Mouse (Mus musculus): ENCODE results near the gene Hist2h4.
"Not testable (repeated sequence)": the region's sequence is repeated elsewhere in the genome, so short reads cannot be mapped to it uniquely, and the experiment has no call there.

Hist2h4 gene

DNA sequence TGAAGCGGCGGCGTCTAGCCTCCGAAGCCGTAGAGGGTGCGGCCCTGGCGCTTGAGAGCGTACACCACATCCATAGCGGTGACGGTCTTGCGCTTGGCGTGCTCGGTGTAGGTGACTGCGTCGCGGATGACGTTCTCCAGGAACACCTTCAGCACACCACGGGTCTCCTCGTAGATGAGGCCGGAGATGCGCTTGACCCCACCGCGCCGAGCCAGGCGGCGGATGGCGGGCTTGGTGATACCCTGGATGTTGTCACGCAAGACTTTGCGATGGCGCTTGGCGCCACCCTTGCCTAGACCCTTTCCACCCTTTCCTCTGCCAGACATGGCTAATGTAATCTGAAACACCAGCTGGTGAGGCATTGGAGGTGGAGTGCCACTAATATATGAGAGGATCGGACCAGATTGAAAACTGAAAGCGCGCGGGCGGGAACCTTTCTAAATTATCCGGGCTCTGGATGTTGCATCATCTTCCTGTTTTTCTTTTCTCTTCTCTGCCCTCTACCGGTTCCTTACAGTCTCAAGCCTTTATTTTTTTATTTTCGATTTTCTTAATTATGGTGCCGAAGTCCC, at the start of gene Hist2h4:
TSS of gene Hist2h4 (minus strand) at position 333 of the 572 bp plus-strand sequence.
- DNase-seq (ENCODE audit: low spot score), result peak; percentile 97

DNA sequence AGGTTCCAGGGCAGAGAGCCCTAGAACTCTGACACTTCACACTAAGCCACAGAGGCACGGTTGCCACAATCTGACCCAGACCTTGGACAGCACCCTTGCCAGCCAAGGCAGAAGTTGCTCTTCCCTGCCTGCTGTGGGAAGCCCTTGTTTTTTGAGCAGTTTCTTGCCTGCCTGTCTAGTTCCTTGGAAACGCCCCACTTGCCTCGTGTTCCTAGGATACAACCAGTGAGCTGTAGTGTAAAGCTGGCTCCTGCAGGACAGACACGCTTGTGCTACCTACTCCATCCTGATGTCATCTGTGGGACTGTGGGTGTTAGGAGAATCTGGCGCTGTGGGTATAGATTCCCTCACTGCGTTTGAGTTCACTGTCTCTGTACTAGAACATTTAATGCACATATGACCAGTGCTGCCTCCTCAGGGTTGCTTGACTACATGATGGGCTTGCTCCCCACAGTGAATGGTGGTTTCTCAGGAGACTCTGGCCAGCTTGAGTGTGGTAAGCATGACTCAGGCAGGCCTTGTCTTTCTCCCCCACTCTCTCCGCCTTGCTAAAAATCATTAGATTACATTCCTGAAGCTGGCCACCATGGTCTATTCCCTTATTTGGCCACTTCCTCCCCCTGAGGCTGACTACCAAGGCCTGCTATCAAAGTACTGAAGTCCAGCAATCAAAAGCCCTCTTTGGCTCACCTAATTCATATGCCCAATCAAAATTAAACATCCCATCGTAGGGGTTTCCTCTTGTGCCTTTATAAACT, 49.4 kb upstream of the Hist2h4 start:
- peak; percentile 24 for DNase-seq (ENCODE audit: low spot score)

DNA sequence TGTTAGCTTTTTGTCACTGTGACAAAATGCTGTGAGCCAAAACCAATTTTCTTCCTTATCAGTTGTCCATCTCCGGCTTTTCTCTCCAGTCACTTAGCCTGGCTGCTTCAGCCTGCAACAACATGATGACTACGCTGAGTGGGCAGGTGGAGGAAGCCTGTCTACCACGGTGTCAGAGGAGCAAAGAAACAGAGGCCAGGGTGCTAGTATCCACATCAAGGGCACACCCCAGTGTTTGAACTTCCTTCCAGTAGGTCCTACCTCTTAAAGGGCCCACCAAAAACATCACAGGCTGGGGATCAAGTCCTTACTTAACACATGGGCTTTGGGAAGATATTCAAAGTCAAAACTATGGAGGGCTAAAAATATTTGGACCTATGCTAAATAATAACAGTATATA, 46.3 kb upstream of the Hist2h4 start:
- DNase-seq (ENCODE audit: low spot score), result no peak

DNA sequence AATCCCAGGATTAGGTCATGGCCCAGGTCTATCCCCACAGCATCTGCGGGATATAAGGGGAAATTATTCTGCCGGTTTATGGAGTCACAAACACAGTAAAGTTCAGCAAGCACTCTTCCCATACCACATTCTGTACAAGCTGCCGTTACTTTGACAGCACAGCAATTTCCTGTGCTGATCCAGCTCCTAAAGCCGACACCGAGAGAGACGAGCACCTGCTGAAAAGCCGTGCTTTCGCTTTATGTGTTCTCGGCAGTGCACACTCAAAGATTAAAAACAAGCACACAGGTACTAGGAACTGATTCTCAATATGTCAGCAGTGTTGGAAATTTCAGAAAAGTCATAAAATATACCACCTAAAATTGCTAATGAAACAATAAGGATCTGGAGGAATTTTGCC, 43.4 kb upstream of the Hist2h4 start:
- DNase-seq (ENCODE audit: low spot score), result no peak

DNA sequence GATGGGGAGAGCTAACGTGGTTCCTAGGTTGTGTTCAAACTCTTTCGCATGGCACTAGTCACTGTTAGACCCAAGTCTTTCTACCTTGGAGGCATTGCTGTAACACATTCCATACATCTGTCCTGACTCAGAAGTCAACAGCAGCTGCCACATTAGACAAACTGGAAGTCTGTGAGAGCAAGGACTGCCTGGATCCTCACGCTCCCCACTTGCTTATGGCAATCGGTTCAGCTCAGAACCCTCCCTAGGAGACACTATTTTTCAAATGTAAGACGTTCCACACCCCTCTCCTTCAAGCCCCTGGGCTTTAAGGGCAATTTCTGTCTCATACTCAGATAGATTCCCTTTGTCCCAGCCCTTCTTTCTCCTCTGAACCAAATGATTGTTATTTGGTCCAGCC, 39.0 kb upstream of the Hist2h4 start:
- no peak for DNase-seq (ENCODE audit: low spot score)

DNA sequence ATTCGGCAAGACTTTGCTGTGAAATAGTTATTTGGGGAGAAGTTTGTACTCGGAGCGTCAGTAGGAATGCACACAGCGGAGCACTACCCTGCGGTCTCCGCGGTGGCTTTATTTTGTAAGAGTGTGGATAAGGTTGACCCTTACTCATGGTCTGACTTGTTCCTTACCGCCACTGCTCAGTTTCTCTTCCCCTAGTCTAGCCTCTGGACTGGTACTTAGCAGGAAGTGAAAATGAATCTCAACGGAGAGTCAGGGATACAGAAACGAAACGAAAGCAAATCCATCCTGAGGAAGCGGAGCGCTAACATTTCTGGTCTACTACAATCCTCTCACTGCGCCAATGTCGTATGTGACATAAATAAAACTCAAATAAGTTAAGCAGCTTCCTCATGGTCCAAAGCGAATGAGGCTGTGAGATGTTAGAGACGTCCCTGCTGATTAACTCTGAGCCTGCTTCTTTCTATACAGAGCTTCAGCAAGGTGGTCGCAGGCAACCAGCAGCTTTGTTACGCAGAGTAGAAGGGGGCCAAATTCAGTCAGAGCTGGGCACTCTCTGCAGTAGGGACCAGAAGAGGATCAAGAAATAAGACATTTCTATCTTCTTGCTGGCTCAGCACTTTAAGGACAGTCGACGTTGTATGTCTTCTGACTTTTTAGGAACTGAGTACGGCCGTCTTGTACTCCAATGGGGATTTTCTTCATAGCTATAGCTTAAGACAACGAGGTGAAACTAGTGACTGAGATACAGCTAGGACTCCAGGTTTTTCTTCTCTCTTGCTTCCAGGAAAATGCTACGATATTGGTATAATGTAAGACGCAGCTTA, 37.8 kb upstream of the Hist2h4 start:
- DNase-seq (ENCODE audit: low spot score), result no peak

DNA sequence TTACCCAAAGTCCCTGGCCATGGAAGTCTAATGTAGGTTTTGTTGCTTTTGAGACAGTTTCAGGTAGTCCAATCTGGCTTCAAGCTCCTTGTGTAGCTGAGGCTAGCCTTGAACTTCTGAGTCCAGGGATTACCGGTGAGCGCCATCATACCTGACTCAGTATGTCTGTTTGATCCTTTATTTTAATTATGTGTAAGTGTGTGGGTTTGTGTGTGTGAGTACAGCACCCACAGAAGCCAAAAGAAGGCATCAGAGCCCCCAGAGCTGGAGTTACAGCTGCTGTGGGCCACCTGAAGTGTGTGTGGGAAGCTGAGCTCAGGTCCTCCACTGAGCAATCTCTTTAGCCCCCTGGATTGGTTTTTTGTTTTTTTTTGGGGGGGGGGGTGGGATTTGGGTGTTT, 36.5 kb upstream of the Hist2h4 start:
- no peak for DNase-seq (ENCODE audit: low spot score)

DNA sequence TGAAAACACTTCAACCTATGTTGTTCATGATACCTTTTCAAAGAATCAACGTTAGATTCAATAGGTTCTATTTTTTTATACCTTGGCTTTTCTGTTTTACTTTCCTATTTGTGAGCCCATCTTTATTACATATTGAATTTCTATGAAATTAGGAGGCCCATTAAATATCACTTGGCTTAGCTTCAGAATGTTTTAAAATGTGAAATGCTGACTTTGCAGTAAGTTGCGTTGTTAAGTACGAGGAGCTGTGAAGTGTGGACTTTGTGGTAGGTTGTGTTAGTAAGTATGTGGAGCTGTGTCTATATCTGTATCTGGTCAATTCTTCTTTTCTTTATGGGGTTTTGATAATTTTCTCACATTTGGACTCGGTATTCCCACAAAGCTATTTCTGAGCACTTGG, 35.2 kb upstream of the Hist2h4 start:
- DNase-seq (ENCODE audit: low spot score), result no peak

DNA sequence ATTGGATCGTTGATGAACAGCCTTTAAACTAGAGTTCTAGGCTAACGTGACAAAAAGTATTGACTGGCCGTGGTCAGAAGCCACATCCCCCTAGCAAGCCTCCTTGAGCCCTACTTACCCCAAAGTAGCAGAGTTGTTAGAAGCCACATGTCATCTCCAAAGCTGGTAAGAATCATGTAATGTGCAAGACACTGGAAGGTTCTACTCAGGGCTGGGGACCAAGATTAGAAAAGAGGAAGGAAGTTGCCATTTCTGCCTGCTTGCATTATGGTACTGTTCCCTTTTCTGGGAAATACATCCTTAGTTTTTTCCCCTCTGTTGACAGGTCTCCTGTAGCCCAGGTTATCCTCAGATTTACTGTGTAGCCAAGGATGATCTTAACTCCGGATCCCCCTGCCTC, 30.7 kb upstream of the Hist2h4 start, which contains the start of gene Fcgr1:
TSS of gene Fcgr1 (minus strand) at position 183 of the 400 bp plus-strand sequence.
- DNase-seq (ENCODE audit: low spot score), result no peak

DNA sequence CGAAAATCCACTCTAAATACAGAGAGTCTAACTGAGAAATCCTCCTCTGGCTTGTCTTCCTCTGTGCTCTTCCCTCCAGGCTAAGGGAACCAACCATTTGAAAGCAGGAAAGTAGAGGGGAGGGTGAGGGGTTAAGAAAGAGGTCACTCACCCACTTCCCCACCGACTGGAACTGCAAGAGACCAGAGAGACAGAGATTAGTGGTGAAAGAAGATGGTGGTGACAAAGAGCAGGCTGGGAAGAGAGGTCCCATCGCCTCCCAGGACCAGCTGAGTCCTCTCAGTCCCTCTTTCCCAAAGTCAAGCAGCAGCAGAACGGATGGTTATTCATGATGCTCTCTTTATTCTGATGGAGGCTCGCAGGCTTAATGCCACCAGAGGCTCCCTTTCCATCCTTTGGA, 30.3 kb upstream of the Hist2h4 start:
- no peak for DNase-seq (ENCODE audit: low spot score)

DNA sequence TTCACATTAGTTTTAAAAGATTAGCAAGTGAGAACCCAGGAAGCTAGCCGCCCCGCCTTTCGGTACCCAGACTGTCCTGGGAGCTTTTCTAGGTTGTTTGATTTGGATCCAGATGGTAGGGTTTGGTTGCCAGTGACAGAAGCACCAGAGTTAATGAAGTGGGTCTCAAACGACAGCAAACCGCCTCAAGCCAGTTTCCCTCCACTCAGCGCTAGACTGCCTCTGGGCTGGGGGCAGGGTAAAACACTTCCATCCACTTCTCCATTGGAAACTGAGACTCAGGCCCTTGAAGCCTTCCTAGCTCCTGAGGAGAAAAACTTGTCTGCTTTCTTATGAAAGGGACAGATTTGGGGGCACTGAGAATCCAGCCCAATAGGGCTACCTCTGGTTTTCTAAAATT, 29.5 kb upstream of the Hist2h4 start:
- no peak for DNase-seq (ENCODE audit: low spot score)

DNA sequence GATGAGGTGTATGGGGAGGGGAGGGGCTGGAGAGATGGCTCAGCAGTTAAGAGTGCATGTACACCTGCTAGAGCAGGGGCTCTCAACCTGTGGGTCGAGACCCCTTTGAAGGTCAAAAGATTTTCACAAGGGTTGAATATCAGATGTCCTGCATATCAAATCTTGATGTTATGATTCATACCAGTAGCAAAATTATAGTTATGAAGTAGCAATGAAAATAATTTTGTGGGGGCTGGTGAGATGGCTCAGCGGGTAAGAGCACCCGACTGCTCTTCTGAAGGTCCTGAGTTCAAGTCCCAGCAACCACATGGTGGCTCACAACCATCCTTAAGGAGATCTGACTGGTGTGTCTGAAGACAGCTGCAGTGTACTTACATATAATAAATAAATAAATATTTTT, 27.6 kb upstream of the Hist2h4 start:
- not testable (repeated sequence) for DNase-seq (ENCODE audit: low spot score)

DNA sequence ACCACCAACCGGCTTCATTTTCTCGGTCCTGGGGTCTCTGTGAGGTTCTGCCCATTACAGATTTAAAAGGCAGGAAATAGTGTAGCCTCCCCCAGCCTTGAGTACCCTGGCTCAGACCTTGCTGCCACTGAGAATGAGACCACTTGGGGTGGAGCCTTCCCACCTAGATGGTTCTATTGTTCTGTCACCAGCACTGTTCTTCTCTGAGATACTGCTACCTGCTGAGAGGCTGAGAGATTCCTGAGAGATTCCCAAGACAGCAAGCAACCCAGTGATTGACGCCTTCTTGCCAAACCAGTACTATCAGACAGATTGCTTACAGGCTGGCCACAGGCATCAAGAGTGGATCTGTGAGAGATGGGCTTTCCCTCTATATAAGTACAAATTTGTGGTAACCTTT, 26.1 kb upstream of the Hist2h4 start:
- no peak for DNase-seq (ENCODE audit: low spot score)

DNA sequence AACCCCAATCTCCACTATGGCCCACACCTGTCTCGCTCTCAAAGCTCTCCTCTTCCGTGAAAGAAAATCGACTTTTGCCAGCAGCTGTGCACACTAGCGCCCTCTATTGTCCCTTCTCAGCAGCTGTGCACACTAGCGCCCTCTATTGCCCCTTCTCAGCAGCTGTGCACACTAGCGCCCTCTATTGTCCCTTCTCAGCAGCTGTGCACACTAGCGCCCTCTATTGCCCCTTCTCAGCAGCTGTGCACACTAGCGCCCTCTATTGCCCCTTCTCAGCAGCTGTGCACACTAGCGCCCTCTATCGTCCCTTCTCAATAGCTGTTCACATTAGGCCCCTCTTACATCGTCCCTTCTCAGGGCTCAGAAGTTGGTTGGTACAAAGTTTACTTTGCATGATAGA, 24.2 kb upstream of the Hist2h4 start:
- not testable (repeated sequence) for DNase-seq (ENCODE audit: low spot score)

DNA sequence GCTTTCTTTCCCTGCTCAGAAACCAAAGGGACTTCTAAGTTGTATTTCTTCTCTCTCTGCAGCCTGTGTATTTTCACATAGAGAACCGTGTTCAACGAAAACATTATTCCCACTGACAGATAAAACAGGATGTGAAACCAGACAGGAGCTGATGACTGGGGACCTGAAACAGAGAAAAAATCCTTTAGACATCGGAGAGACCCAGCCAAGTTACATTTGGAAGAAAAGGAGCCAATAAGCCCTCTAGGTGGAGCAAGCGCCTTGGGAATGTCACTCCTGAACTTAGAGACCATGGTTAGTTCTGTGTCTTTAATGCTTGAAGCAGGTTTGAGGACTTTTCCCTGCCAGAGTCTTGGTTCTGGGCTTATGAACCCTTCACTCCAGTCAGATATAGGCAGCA, 21.3 kb upstream of the Hist2h4 start:
- no peak for DNase-seq (ENCODE audit: low spot score)

DNA sequence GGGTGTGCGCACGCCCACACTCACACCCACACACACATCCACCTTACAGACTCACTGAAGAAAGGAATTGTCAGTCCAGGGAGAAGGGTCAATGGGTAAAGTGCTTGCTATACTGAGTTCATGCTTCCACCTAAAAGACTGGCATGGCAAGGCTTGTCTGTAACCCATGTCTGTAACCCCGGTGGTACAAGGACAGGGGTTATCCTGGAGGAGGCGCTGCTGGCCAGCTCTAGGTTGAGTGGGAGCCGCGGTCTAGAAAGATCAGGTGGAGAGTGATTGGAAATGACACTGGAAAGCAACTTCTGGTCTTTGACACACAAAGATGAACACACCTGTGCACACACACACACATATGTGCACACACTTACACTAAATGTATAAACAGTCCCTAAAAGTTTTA, 17.5 kb upstream of the Hist2h4 start:
- no peak for DNase-seq (ENCODE audit: low spot score)

DNA sequence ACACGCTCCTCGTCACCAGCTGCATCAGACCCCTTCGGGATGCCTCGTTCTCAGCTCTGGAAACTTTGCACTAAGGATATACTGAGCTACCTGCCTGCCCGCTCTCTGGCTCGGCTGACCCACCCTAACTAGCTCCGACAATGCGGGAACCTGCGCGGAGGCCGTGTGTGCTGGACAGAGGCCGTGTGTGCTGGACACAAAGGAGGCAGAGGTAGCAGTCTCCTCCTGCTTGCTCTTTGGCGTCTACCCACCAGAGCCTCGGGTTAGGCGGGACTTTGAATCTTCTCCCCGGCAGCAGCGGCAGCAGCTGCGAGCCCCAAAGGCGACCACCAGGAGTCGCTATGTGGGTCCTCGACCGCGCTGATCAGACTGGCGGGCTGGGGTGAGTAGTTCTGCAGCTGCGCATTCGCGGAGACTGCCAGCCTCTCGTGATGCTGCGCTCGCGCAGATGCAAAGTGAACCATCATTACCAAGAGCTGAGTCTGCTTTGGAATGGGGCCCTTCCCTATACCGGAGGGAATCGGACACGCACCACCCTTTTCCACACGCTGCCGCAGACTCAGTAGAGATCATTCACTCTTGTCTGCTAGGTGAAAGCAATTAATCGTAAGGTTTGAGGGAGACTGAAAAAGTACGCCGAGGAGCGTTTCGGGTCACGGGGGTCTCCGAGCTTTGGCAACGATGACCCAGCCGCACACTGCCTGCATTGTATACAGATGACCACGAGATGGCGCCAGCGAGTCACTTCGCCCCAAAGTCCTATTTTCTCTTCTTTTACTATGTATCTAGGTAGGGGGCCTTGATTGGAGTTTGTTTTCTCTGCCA, 14.9 kb upstream of the Hist2h4 start:
- DNase-seq (ENCODE audit: low spot score), result peak; percentile 91

DNA sequence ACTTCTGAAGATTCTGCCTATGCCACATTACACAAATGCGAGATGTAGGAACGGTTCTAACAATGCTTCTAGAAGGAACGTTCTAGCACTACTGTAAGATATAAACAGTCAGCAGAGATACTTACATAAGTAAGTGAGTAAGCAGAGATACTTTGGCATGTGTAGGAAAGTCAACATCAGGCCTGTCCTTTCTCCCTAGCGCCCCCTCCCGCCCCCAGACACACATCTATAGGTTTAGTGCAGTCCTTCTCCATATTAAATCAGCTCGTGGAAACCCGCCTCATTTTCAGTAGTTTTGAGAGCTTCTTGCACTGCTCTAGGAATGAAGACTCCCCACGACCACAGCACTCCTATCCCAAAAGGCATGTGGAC, 14.3 kb upstream of the Hist2h4 start:
- peak; percentile 60 for DNase-seq (ENCODE audit: low spot score)

DNA sequence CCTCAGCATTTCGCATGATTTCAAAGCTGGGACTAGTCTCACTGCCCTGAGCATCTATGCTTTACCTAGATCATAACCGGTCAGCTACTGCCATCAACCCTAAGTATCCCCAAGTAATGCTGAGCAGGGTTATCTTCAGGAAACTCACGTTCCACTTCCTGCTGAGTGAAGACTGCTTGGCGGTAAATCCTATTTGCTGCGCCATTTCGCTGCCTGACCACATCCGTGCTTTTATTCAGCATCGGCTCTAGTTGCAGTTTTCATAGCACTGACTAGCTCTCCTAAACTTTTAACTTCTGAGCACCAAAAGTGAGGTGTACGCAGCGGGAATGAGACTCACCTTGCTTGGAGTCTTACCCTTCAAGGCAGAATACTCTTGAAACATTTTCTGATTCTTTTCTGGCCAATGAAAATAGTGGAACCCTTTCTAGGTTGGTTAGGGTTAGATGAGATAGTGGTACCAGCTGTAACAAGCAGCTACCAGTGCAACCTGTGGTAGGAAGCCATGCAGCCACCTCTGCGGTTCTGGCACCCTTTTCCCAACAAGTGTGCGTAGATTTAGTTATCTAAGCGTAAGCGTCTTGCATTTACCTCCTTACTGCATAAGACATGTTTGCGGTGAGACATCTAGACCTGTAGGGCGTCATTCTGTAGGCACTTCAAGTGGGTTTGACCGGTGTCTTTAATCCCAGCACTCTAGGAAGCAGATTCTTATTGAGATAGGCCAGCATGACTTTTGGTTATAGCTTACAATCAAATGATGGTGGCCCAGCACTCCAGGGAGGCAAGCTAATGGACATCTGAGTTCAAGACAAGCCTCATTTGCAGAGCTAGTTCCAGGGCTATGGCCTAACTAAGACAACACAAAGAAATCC, 10.7 kb upstream of the Hist2h4 start:
- DNase-seq (ENCODE audit: low spot score), result no peak

DNA sequence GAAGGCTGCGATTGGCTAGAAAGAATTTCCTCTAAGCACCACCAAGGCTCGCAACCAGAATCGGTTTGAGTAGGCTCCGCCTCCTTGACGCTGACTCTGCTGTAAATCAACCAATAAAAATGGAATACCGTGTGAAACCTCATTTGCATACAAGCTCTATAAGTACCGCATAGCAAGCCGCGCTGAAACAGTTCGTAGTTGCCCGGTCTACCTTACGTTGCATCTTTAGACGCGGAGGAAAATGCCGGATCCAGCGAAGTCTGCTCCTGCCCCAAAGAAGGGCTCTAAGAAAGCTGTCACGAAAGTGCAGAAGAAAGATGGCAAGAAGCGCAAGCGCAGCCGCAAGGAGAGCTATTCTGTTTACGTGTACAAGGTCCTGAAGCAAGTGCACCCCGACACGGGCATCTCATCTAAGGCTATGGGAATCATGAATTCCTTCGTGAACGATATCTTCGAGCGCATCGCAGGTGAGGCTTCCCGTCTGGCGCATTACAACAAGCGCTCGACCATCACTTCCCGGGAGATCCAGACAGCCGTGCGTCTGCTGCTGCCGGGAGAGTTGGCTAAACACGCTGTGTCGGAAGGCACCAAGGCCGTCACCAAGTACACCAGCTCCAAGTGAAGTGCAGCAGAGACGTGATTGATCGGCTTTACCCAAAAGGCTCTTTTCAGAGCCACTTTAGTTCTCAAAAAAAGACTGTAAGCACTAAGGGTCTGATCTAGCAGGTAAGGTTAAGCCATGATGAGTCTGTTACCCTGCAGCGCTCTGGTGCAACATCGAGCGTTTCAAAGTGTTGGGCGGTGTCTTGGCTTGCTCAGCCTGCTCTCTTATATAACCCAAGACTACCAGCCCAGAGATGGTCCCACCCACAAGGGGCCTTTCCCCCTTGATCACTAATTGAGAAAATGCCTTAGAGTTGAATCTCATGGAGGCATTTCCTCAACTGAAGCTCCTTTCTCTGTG, 6.7 kb upstream of the Hist2h4 start, which contains the start of gene Hist2h2bb:
TSS of gene Hist2h2bb (plus strand) at position 242 of the 964 bp plus-strand sequence.
- peak; percentile 97 for DNase-seq (ENCODE audit: low spot score)

Measured in yolk sac, embryonic 10.5 days (tissue).